Mouse (Mus musculus) embryonic fibroblast, embryonic 13.5 days (primary cell): ENCODE data around the gene Mup15. TPM values are rescaled to one million over a fixed set of nuclear protein-coding genes. Genes with fewer than 3 reads are reported as not detected.
"Not testable (repeated sequence)": the region's sequence is repeated elsewhere in the genome, so short reads cannot be mapped to it uniquely, and the experiment has no call there.

ENCODE experiments used
- H3K27ac ChIP-seq: 2 replicates; pipeline ENCODE4 v1.5.1; 2012; ENCODE audit warnings: low read length, control low read depth, inconsistent platforms; ENCODE audit not compliant: insufficient read depth
- H3K4me1 ChIP-seq: 2 replicates; pipeline ENCODE4 v1.6.1; 2011; ENCODE audit warnings: low read length; ENCODE audit not compliant: control insufficient read depth, insufficient read depth
- H3K4me3 ChIP-seq: 2 replicates; pipeline ENCODE4 v1.5.1; 2011; ENCODE audit warnings: mild to moderate bottlenecking, control low read depth, low read length; ENCODE audit not compliant: insufficient read depth
- polyA plus RNA-seq: library from polyadenylated mRNA; stranded (reverse); fragments of >200 nt; gene quantifications from 2 replicates; pipeline ENCODE4 v1.2.4, GENCODE M21; 2011; ENCODE audit warnings: low read depth; ENCODE audit not compliant: missing spikeins, insufficient read length

Mup15 gene
- polyA plus RNA-seq = not detected in 2 replicates

DNA sequence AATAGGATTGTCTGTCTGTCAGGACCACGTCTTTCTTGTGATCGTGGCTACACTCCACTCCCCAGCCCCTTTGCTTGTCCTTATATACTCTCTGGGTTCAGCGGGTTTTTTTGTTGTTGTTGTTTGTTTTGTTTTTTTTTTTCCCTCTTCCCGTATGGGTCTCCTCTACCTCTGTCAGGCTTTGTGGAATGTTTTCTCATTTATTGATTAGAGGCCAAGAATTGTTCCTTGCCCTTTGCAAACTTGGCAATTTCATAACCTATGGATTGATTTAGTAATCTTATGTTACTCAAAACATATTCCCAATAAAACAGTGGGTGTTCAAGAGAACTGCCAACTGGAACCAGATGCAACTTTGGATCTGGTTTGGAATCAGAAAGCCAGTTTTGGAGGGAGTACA, at the start of gene Mup15:
Gene Mup15 (minus strand): TSS at position 101 of the 400 bp plus-strand sequence.
- H3K4me3 ChIP-seq, H3K4me1 ChIP-seq, H3K27ac ChIP-seq: not testable (repeated sequence)

Other genes starting within 250 kb of the Mup15 start
- not detected in 2 replicates for gene Mup13, start 211.5 kb downstream of the Mup15 start, polyA plus RNA-seq
- gene Mup14, start 135.7 kb downstream of the Mup15 start, polyA plus RNA-seq = not detected in 2 replicates
- not detected in 2 replicates for gene Mup16, start 79.8 kb upstream of the Mup15 start, polyA plus RNA-seq
- not detected in 2 replicates for gene Mup17, start 156.1 kb upstream of the Mup15 start, polyA plus RNA-seq
- gene Mup18, start 234.4 kb upstream of the Mup15 start, polyA plus RNA-seq = not detected in 2 replicates